Mouse (Mus musculus) kidney, postnatal 10 days (tissue): Measurements from ENCODE around the gene Lct.
A peak's percentile ranks its signal among the peaks of the same experiment; 100 is the strongest.
"Not testable (repeated sequence)": the region's sequence is repeated elsewhere in the genome, so short reads cannot be mapped to it uniquely, and the experiment has no call there.

ENCODE experiments used
- DNase-seq: peaks from one replicate; pipeline ENCODE4 v3.0.0; 2021; ENCODE audit warnings: mixed read lengths

Lct gene

DNA sequence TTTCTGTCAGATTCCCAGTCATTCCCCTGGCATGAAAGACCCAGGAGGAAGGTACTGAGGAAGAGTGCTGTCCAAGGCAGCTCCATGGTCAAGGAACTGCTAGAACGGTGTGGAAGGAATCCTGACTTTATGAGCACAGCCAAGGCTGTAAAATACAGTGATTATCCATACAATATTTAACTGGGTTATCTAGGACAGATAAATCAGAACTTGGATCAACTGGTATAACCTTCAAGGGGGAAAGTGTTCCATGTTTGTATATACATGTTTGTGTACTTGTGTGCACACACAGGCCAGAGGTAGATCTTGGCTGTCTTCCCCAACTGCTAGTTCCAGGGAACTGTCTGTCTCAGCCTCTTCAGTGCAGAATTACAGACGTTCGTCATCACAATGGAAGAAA lies at the start of gene Lct:
TSS of gene Lct (minus strand) at position 101 of the 400 bp plus-strand sequence.
- no peak for DNase-seq

DNA sequence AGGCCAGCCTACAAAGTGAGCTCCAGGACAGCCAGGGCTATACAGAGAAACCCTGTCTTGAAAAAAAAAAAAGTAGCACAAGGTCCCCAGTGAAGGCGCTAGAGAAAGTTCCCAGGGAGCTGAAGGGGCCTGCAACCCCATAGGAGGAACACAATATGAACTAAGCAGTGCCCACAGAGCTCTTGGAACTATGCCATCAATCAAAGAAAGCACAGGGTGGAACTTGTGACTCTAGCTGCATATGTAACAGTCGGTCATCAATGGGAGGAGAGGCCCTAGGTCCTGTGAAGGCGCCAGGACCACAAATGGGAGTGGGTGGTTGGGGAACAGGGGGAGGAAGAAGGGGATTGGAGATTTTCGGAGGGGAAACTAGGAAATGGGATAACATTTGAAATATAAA lies 48.7 kb upstream of the Lct start:
- DNase-seq: no peak

DNA sequence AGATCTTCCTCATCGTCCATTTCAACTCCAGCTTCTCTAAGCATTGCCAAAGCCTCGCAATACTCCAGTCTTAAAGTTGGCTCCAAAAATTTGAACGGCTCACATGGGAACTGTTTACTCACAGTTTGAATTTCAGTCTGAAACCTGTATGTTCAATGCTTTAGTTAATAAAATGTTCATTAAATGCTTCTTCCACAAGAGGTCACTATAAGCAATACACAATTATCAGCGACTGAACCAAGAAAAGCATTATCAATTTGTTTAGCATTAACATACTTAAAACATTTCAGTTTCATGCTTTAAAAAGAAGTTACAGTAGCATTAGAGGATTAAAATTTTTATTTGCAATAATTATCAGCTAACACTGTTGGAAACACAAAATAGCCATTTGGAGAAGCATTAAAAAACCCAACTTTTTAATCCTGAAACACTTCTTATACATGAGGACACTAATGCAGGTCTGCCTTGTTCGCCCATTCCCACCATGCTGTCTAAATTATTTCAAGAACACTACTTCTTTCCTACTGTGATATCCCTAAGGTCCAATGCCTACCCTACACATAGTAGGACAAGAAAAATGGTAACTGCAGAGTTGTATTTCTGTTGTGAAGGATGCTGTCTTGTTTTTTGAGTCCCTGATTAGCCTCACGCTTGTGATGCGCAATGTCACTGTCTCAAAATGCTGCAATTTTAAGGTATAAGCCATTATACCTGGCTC lies 44.2 kb upstream of the Lct start:
- DNase-seq: no peak

DNA sequence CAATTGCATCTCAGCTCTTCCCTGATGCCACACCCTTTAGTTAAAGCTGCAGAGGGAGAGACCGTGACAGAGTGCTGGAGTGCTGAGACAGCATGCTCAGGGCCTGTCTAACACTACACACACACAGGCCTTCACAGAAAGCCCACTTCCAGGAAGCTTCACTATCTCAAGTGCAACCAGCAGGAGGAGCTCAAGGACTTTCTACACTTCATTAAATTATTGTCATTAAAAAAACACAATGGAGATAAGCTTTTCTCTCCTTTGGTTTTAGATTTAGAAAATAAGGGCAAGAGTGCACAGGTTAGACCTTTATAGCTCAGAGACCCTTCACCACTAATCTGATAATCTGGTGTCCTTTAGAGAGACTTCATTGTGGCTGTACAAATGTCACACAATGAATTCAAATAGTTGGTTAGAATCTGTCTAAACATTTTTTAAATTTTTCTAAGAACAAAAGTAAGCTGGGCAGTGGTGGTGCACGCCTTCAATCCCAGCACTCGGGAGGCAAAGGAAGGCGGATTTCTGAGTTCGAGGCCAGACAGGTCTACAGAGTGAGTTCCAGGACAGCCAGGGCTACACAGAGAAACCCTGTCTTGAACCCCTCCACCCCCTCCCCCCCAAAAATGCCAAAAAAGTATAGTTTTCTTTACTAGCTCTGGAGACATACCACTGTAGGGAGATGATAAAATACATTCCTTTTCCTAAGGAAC lies 40.8 kb upstream of the Lct start:
- DNase-seq: peak; percentile 73

DNA sequence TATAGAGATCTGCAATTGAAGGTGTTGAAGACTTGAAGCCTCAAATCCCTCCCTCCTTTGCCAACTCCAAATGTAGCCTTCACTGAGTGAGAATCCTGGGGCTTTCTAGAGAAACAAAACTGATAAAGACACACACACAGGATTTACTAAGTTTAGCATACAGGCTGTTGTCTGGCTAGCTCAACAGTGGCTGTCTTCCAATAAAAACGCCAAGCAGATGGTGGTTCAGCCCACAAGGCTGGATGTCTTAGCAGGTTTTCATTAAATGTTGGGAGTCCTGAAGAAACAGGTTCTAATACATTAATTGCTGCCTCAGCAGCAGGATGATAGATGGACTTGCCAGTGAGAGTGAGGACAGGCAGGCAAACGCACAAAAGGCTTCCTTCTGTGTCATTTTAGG lies 32.5 kb upstream of the Lct start:
- DNase-seq: no peak

- DNase-seq: peak; percentile 97
Observed at GRCm38 (mm10) chr1:128359554-128360376, 31.6 kb upstream of the Lct start, which contains the start of gene Mcm6. TSS of gene Mcm6 (minus strand) at chr1:128359664.

DNA sequence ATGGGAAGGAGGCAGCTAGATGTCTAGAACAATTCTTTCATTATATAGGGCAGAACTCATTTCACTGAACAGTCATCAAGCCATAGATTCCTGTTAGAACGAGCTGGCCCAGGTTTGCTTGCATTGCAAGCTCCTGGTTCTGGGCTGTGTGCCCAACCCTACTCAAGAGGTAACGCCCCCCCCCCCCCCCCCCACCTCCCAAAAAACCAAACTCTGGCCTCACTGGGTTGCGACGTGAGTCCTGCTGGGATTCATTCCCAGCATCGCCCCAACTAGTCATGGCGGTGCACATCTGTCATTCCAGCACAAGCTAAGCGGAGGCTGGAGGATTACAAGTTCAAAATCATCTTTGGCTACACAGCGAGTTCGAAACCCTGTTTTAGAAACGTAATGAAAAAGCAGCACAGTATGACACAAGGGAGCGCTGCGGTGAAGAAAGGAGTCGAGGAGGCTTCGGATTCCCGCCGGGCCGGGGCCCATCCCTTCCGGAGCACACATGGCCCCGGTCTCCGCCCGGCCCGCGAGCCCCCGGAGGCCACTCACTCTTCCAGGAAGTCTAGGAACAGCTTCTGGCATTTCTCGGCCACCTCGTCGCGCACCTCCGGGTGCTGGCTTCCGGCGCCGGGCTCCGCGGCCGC lies 30.9 kb upstream of the Lct start:
- peak; percentile 51 for DNase-seq

GRCm38 (mm10) chr1:128358276-128358675 lies 30.2 kb upstream of the Lct start:
- no peak for DNase-seq

GRCm38 (mm10) chr1:128357452-128357851 lies 29.3 kb upstream of the Lct start:
- no peak for DNase-seq

DNA sequence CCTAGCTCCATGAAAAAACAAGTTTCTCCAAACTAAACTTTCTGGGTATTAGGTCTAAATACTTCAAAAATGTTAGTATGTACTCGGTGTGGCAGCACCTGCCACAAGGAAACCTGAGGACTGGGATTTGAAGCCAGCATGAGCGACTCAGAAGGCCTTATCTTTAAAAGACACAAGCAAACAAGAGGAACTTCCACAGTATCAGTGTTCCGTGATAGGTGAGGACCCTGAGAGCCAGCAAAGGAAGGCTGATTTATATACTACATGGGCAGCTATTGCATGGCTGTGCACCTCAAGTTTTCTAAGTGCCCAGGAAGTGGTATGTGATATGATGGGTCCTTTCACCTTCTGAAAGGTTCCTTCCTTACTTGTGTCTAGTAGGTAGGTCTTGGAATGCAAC lies 25.0 kb upstream of the Lct start:
- no peak for DNase-seq

- DNase-seq: no peak
Observed at GRCm38 (mm10) chr1:128344232-128344631, 16.1 kb upstream of the Lct start.

DNA sequence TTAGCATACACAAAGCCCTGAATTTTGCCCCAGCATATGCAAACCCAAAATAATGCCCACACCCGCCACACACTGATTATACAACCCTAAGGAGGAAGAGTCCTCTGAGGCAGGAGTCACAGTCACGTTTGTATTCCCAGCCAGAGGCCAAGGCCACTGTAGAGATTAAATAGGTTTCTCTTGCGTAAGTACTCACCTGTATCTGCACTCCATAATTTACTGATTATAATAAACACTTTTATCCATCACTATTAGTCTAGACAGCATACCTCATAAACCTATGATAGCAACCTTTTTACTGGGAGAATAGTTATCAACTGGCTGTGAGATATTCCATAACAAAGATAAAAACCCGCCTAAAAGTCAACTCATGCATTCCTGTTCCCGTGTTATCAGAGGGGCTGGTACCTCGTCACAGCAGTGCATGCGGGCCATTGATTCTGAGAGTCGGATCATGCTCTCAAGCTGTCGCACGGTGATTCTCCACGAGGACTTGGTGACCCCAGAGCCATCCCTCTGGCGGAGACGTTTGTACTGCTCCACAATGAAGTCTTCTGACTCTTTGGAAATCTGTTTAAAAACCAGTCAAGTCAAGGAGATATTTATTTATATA lies 9.7 kb upstream of the Lct start:
- DNase-seq: no peak

DNA sequence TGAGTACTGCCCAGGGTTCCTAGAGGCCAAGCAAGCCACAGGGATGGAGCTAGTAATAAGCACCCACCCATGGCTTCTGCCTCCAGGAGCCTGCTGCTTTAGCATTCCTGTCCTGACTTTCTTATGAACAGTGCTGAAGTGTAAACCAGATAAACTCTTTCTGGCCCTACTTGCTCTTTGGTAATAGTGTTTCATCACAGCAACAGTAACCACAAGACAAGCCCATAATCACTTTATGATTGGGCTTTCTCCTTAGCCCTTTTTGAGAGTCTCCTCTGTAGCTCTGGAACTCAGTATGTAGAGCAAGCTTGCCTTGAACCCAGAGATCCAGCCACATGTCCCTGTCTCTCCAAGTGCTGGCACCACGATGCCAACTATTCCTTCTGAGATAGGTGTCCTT lies 2.2 kb upstream of the Lct start:
- DNase-seq: no peak

DNA sequence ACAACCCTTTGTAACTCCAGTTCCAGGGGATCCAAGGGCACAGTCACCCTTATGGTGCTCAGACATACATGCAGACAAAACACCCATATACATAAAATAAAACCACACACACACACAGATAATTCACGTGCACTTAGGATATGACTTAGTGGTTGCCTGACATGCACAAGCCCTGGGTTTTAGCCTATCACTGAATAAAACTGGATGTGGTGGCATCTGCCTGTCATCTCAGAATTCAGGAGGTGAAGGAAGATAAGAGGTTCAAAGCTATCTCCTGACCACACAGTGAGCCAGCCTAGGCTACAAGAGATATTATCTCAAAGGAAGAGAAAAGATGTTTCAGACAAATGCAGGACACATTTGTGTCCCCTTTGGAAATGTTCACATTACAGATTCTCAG lies 953 bp downstream of the Lct start:
- DNase-seq: no peak

GRCm38 (mm10) chr1:128324776-128325175 lies 3.3 kb downstream of the Lct start:
- no peak for DNase-seq

GRCm38 (mm10) chr1:128323026-128323643 lies 5.0 kb downstream of the Lct start:
- no peak for DNase-seq

DNA sequence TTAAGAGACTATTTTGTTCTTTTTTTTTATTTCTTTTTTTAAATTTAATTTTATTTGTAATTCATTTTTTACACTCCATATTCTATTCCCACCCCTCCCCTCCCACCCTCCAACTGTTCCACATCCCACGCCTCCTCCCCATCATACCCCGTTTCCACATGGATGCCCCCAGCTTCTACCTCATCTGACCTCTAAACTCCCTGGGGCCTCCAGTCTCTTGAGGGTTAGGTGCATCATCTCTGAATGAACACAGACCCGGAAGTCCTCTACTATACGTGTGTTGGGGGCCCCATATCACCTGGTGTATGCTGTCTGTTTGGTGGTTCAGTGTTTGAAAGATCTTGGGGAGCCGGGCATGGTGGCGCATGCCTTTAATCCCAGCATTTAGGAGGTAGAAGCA lies 8.9 kb downstream of the Lct start:
- DNase-seq: not testable (repeated sequence)

GRCm38 (mm10) chr1:128314665-128315064 lies 13.5 kb downstream of the Lct start:
- DNase-seq: no peak

- DNase-seq: no peak
Observed at GRCm38 (mm10) chr1:128309043-128309442, 19.1 kb downstream of the Lct start.

- DNase-seq: peak; percentile 72
Observed at GRCm38 (mm10) chr1:128303900-128304299, 24.2 kb downstream of the Lct start.

GRCm38 (mm10) chr1:128295717-128296528 lies 32.2 kb downstream of the Lct start:
- no peak for DNase-seq
